Mouse (Mus musculus): Measurements from ENCODE around the gene Tead2. TPM values are rescaled to one million over a fixed set of nuclear protein-coding genes. Genes with fewer than 3 reads are reported as not detected.

The Tead2 gene
- polyA plus RNA-seq, 1 experiment from 2014 or later: 148 TPM

DNA sequence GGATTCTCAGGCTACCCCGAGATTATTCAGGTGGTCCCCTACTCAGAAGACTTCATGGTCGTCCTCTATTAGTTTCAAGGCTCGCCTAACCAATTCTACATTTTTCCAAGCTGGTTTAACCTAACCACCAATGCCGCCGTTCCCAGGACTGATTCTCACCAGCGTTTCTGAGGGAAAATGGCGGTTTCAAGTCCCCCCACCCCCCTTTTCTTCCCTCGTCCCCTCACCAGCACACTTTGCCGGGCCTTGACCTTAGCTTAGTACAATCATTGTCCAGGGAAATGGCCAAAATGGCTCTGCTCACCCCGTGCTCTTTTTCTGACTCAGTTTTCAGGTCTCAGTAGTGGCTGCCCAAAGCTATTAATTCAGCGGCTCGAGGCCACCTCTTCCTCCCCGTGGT lies 40.2 kb upstream of the Tead2 start:
- 2% methylated on average over 13 of the region's 13 CpGs for WGBS
- Histone ChIP-seq H3K27ac (ENCODE audit: low read length) (no peak overlapping the region), H3K4me1 (replicated peaks; ENCODE audit: control insufficient read depth, insufficient read depth, low read length) (0 out of 2 replicates have a peak, but pooled peaks cover 3% of the 10 kb centered on the region), H3K9ac (ENCODE audit: low read length) (no peak overlapping the region), H3K36me3 (ENCODE audit: control insufficient read depth, insufficient read depth, low read length) (no peaks in the 10 kb centered on the region), H3K4me2 (ENCODE audit: low read depth, low read length) (no peak overlapping the region), H3K9me3 (ENCODE audit: control insufficient read depth, low read length) (peaks cover 3% of the 10 kb centered on the region), H3K27me3 (ENCODE audit: control insufficient read depth, insufficient read depth, low read depth, low read length) (peaks cover 73% of the 10 kb centered on the region), H3K4me3 (ENCODE audit: low read length) (no peak overlapping the region)
- ATAC-seq (ENCODE audit: low read depth): no peak

DNA sequence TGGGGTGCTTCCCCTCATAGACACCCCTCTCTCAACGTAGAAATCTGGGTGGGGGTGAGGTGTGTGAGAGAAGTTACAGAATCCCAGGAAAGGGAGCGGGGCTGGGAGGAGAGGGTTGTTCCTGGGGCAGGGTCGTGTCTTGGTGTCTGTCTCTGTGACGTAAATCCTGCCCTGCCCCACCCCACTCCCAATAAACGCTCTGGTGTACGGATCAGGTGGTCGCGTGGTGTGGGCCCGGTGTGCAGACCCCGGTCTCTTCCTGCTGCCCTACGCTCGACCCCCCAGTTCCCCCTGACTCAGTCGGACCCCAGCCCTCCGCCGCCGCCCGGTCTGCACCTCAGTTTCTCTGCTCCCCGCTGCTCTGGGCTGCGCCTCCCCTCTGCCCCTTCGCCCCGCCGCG lies 39.6 kb upstream of the Tead2 start:
- Histone ChIP-seq H3K4me1 (replicated peaks; ENCODE audit: control insufficient read depth, insufficient read depth, low read length) (0 out of 2 replicates have a peak, but pooled peaks cover 3% of the 10 kb centered on the region), H3K4me2 (ENCODE audit: low read depth, low read length) (no peak overlapping the region), H3K27ac (ENCODE audit: low read length) (no peak overlapping the region), H3K4me3 (ENCODE audit: low read length) (no peak overlapping the region), H3K36me3 (ENCODE audit: control insufficient read depth, insufficient read depth, low read length) (no peaks in the 10 kb centered on the region), H3K27me3 (ENCODE audit: control insufficient read depth, insufficient read depth, low read depth, low read length) (peaks cover 74% of the 10 kb centered on the region), H3K9me3 (ENCODE audit: control insufficient read depth, low read length) (no peaks in the 10 kb centered on the region), H3K9ac (ENCODE audit: low read length) (no peak overlapping the region)
- WGBS: under 1% methylated on average over 23 of the region's 23 CpGs
- no peak for ATAC-seq (ENCODE audit: low read depth)

DNA sequence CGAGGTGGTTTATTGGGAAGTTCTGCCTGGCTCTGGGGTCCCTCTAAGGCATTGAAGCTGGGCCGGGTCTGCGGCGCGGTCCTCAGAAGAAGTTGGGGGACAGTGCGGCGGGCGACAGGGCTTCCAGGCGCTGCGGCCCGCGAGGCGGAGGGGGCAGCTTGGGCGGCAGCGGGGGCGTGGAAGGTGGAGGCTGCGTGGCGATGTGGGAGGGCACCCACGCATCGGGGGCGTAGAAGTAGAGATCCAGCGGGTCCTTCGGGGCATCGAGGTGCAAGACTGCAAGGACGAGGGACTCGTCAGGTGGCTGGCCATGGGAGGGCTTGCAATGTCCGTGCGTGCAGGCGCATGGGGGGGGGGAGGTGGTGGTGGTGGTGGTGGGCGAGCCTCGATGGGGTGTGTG lies 39.2 kb upstream of the Tead2 start:
- H3K4me3 ChIP-seq (ENCODE audit: low read length): no peak overlapping the region
- no peak overlapping the region for H3K4me2 ChIP-seq (ENCODE audit: low read depth, low read length)
- no peak for ATAC-seq (ENCODE audit: low read depth)
- 2% methylated on average over 26 of the region's 31 CpGs for WGBS
- no peak overlapping the region for H3K9ac ChIP-seq (ENCODE audit: low read length)
- H3K4me1 ChIP-seq (replicated peaks; ENCODE audit: control insufficient read depth, insufficient read depth, low read length): 0 out of 2 replicates have a peak, but pooled peaks cover 3% of the 10 kb centered on the region
- no peaks in the 10 kb centered on the region for H3K36me3 ChIP-seq (ENCODE audit: control insufficient read depth, insufficient read depth, low read length)
- no peak overlapping the region for H3K27ac ChIP-seq (ENCODE audit: low read length)
- peaks cover 74% of the 10 kb centered on the region for H3K27me3 ChIP-seq (ENCODE audit: control insufficient read depth, insufficient read depth, low read depth, low read length)
- no peaks in the 10 kb centered on the region for H3K9me3 ChIP-seq (ENCODE audit: control insufficient read depth, low read length)

DNA sequence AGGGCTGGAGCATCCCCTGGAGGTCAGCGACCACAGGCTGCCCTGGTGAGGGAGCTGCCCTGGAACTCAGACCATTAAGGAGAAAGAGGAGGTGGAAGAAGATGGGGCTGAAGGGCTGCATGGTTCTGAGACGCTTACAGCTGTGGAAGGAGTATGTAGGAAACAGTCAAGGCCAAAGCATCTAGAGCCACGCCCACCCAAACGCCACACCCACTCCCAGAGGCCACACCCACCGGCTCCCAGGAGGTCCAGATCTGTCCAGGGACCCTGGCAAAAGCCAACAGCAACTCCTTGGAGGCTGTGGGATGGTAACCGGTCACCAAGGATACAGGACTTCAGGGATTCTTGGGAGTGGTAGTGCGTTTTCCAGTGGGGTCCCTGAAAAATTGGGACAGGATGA lies 37.0 kb upstream of the Tead2 start:
- no peak overlapping the region for H3K9ac ChIP-seq (ENCODE audit: low read length)
- peaks cover 94% of the 10 kb centered on the region for H3K27me3 ChIP-seq (ENCODE audit: control insufficient read depth, insufficient read depth, low read depth, low read length)
- H3K4me2 ChIP-seq (ENCODE audit: low read depth, low read length): no peak overlapping the region
- H3K27ac ChIP-seq (ENCODE audit: low read length): no peak overlapping the region
- WGBS: 21% methylated on average over 7 of the region's 7 CpGs
- no peak overlapping the region for H3K4me3 ChIP-seq (ENCODE audit: low read length)
- ATAC-seq (ENCODE audit: low read depth): no peak
- H3K36me3 ChIP-seq (ENCODE audit: control insufficient read depth, insufficient read depth, low read length): no peaks in the 10 kb centered on the region
- H3K4me1 ChIP-seq (replicated peaks; ENCODE audit: control insufficient read depth, insufficient read depth, low read length): peaks cover 8% of the 10 kb centered on the region
- H3K9me3 ChIP-seq (ENCODE audit: control insufficient read depth, low read length): no peaks in the 10 kb centered on the region

DNA sequence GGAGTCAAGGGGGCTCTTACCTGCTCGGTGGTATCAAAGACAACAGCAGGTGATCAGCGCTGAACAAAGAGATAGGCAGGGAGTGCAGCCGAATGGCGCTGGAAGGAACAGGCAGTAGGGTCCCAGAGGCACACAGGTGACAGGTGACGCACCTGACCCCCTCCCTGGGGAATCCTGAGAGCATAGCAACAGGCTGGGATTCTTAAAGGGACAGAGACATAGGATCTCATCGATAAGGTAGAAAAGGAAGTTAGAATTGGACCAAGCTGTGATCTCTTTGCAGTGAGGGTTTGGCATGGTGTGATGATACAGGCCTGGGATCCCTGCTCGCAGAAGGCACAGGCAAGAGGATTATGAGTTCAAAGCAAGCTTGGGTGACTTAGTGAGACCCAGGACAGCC lies 36.1 kb upstream of the Tead2 start, which contains the start of gene Gfy:
Gene Gfy (minus strand): TSS at position 101 of the 400 bp plus-strand sequence.
- Histone ChIP-seq H3K9me3 (ENCODE audit: control insufficient read depth, low read length) (no peaks in the 10 kb centered on the region), H3K4me3 (ENCODE audit: low read length) (no peak within 1 kb of the TSS), H3K4me2 (ENCODE audit: low read depth, low read length) (no peak within 1 kb of the TSS), H3K27ac (ENCODE audit: low read length) (no peak within 1 kb of the TSS), H3K9ac (ENCODE audit: low read length) (no peak within 1 kb of the TSS), H3K27me3 (ENCODE audit: control insufficient read depth, insufficient read depth, low read depth, low read length) (peaks cover 97% of the 10 kb centered on the region), H3K36me3 (ENCODE audit: control insufficient read depth, insufficient read depth, low read length) (no peaks in the 10 kb centered on the region), H3K4me1 (replicated peaks; ENCODE audit: control insufficient read depth, insufficient read depth, low read length) (peaks cover 8% of the 10 kb centered on the region)
- 28% methylated on average over 7 of the region's 7 CpGs for WGBS
- no peak for ATAC-seq (ENCODE audit: low read depth)

DNA sequence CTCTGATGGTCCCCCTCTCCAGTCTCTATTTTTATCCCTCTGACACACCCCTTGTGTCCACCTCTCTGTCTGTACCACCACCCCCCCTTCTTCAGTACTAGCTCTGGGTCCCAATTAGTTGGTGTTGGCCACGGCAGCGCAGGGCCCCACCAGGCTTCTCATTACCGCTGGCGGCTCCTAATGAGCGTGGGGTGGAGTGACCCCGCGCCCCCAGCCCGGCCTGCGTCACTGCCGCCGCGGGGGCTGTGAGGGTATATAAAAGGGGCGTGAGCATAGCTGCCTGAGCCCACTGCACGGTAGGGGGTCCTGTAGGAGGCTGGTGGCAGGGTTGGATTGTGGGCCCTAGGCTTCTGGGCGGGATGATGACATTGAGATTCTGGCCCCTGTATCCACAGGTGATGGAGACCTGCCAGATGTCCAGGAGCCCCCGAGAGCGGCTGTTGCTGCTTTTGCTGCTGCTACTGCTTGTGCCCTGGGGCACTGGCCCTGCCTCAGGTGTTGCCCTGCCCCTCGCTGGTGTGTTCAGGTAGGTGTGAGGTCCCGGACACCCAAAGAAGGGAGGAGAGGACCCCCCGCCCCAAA lies 34.6 kb upstream of the Tead2 start, which contains the start of gene Pth2:
Gene Pth2 (plus strand): TSS at position 100 of the 582 bp plus-strand sequence.
- no peaks in the 10 kb centered on the region for H3K36me3 ChIP-seq (ENCODE audit: control insufficient read depth, insufficient read depth, low read length)
- H3K4me1 ChIP-seq (replicated peaks; ENCODE audit: control insufficient read depth, insufficient read depth, low read length): peaks cover 8% of the 10 kb centered on the region
- no peak within 1 kb of the TSS for H3K4me3 ChIP-seq (ENCODE audit: low read length)
- H3K9ac ChIP-seq (ENCODE audit: low read length): no peak within 1 kb of the TSS
- no peak within 1 kb of the TSS for H3K27ac ChIP-seq (ENCODE audit: low read length)
- ATAC-seq (ENCODE audit: low read depth): no peak
- peaks cover 97% of the 10 kb centered on the region for H3K27me3 ChIP-seq (ENCODE audit: control insufficient read depth, insufficient read depth, low read depth, low read length)
- H3K9me3 ChIP-seq (ENCODE audit: control insufficient read depth, low read length): no peaks in the 10 kb centered on the region
- peak within 1 kb of the TSS; percentile 64 for H3K4me2 ChIP-seq (ENCODE audit: low read depth, low read length)
- 22% methylated on average over 20 of the region's 20 CpGs for WGBS

DNA sequence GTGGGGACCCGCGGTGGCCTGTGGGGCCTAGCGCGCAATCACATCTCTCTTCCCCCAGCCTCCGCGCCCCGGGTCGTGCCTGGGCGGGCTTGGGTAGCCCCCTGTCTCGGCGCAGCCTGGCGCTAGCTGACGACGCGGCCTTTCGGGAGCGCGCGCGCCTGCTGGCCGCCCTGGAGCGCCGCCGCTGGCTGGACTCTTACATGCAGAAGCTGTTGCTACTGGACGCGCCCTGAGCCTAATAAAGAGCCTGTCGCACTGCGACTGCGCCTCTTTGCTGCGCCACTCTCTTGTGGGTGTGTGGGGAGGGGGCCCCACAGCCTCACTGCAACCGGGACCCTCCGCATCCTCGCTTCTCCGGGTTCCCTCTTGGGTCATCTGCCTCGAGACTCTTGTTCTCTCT lies 34.0 kb upstream of the Tead2 start:
- 4% methylated on average over 35 of the region's 35 CpGs for WGBS
- Histone ChIP-seq H3K27ac (ENCODE audit: low read length) (no peak overlapping the region), H3K36me3 (ENCODE audit: control insufficient read depth, insufficient read depth, low read length) (no peaks in the 10 kb centered on the region), H3K4me3 (ENCODE audit: low read length) (no peak overlapping the region), H3K9ac (ENCODE audit: low read length) (no peak overlapping the region), H3K4me1 (replicated peaks; ENCODE audit: control insufficient read depth, insufficient read depth, low read length) (peaks cover 5% of the 10 kb centered on the region), H3K27me3 (ENCODE audit: control insufficient read depth, insufficient read depth, low read depth, low read length) (peaks cover 95% of the 10 kb centered on the region), H3K9me3 (ENCODE audit: control insufficient read depth, low read length) (no peaks in the 10 kb centered on the region), H3K4me2 (ENCODE audit: low read depth, low read length) (peak overlapping the region; percentile 64; the same call in 1 of the 2 replicates)
- no peak for ATAC-seq (ENCODE audit: low read depth)

DNA sequence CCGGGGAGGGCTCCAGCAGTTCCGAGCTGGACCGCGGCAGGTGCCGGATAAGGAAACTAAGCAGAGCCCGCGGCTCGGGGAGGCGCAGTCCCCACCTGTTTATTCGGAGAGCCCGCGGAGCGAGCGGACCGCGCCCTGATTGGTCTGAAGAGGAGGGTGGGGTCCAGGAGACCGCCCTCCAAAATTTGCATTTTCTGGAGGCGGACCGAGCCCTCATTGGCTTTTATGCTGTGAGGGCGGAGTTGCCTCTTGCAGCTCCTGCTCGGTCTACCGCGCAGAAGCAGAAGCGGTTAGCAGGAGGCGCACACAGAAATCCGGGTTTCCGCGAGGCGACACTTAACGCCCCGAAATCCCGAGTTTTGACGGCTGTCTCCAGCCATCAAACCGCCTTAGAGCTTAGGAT lies 33.4 kb upstream of the Tead2 start:
- ATAC-seq (ENCODE audit: low read depth): peak; percentile 95
- H3K27ac ChIP-seq (ENCODE audit: low read length): no peak overlapping the region

DNA sequence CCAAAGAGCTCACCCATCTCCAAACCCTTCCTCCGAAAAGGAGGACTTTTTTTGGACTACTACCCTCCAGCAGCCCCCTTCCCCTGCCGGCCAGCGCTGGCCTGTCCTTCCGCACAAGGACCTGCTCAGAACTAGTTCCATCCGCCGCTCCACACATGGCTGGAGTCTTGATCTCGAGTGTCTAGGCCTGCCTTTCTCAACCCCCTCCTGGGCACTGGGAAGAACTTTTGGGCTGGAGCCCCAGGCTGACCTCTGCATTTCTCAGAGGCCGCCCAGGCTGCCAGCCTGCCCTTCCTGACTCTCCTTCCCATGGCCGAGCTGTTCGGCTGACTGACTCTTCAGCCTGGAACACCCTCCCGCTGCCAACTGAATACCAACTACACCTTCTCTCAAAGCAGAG lies 32.9 kb upstream of the Tead2 start:
- Histone ChIP-seq H3K4me2 (ENCODE audit: low read depth, low read length) (peak overlapping the region; percentile 64), H3K27me3 (ENCODE audit: control insufficient read depth, insufficient read depth, low read depth, low read length) (peaks cover 90% of the 10 kb centered on the region), H3K36me3 (ENCODE audit: control insufficient read depth, insufficient read depth, low read length) (no peaks in the 10 kb centered on the region), H3K4me1 (replicated peaks; ENCODE audit: control insufficient read depth, insufficient read depth, low read length) (peaks cover 5% of the 10 kb centered on the region), H3K4me3 (ENCODE audit: low read length) (peak overlapping the region; percentile 40), H3K9me3 (ENCODE audit: control insufficient read depth, low read length) (no peaks in the 10 kb centered on the region), H3K27ac (ENCODE audit: low read length) (no peak overlapping the region), H3K9ac (ENCODE audit: low read length) (peak overlapping the region; percentile 25)
- 15% methylated on average over 11 of the region's 11 CpGs for WGBS
- peak; percentile 37 for ATAC-seq (ENCODE audit: low read depth)

More for the DNA sequence above, 33.4 kb upstream of the Tead2 start:
- peak overlapping the region; percentile 25 for H3K9ac ChIP-seq (ENCODE audit: low read length)
- peaks cover 94% of the 10 kb centered on the region for H3K27me3 ChIP-seq (ENCODE audit: control insufficient read depth, insufficient read depth, low read depth, low read length)
- no peaks in the 10 kb centered on the region for H3K9me3 ChIP-seq (ENCODE audit: control insufficient read depth, low read length)
- H3K4me3 ChIP-seq (ENCODE audit: low read length): peak overlapping the region; percentile 40
- under 1% methylated on average over 34 of the region's 34 CpGs for WGBS
- peak overlapping the region; percentile 64 for H3K4me2 ChIP-seq (ENCODE audit: low read depth, low read length)
- H3K4me1 ChIP-seq (replicated peaks; ENCODE audit: control insufficient read depth, insufficient read depth, low read length): peaks cover 5% of the 10 kb centered on the region
- no peaks in the 10 kb centered on the region for H3K36me3 ChIP-seq (ENCODE audit: control insufficient read depth, insufficient read depth, low read length)

Measured in lung, embryonic 16.5 days (tissue).